Mouse (Mus musculus): ENCODE measurements at regions not wholly inside any gene's neighbourhood (a gene's known extent, or its start where the extent isn't known, plus 50 kb on each side); places are given as distances from the start of the nearest gene placed in this dataset.
"Not testable (repeated sequence)": the region's sequence is repeated elsewhere in the genome, so short reads cannot be mapped to it uniquely, and the experiment has no call there.

DNA sequence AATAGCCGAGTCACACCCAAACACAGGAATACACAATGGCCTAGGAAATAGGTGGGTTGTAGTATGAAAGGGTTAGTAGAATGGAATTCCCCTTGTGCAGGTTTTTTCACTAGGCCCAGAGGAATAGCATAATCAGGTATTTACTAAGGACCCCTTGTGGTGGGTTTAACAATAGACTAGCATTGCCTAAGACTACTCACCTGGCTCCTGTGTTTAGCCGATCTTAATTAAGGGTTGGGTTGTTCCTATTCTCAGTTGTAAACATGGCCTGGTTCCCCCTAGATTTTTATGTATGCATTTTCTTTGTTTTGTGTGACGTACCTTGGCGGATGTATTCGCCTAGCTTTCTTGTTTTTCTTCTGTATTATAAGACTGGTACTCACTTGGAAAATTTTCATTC lies 90.8 kb upstream of the Srd5a2 start:
- H3K9me3 ChIP-seq; H3K9ac ChIP-seq (replicated peaks); H3K4me2 ChIP-seq (replicated peaks); H3K27me3 ChIP-seq; H3K4me1 ChIP-seq; H3K36me3 ChIP-seq; H3K4me3 ChIP-seq; H3K27ac ChIP-seq (replicated peaks); ATAC-seq (ENCODE audit: low FRiP score, low read depth): not testable (repeated sequence)
- 93% methylated on average over 5 of the region's 5 CpGs for WGBS

DNA sequence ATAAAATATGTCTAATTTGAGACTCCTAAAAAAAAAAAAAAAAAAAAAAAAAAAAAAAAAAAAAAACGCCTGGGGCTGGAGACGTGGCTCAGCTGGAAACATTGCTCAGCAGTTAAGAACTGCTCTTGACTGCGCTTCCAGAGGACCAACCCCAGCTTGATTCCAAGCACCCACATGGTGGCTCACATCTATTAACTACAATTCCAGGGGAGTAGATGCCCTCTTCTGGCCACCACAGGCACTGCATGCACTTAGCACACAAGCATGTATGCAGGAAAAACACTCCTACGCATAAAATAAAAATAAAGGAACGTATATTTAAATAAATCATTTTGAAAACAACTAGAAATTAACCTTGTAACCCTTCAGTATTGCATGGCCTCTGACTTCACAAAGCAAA lies 87.3 kb upstream of the Srd5a2 start:
- H3K27me3 ChIP-seq: no peaks in the 10 kb centered on the region
- WGBS: 83% methylated on average over 5 of the region's 5 CpGs
- no peak for ATAC-seq (ENCODE audit: low FRiP score, low read depth)

DNA sequence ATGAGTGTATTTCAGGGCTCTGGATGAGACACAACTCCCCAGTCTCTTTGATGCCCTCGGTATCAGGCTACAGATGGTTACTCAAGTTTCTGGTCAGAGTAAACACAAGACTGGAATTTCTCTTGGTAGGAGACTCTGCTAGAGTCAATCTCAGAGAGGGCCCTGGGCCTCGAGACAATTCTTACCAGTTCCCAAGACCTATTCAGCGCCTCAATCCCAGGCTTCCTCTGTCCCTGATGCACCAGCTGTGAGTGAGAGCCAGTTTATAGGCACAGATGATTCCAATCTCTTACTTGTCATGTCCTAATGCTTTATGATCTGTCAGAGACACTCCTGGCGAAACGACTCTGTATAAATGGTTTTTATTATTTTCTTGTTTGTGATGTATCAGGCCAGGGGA lies 83.8 kb upstream of the Srd5a2 start:
- no peak for ATAC-seq (ENCODE audit: low FRiP score, low read depth)
- Histone ChIP-seq H3K4me3 (no peak overlapping the region), H3K9ac (replicated peaks) (no peak overlapping the region), H3K9me3 (no peaks in the 10 kb centered on the region), H3K36me3 (no peaks in the 10 kb centered on the region), H3K27ac (replicated peaks) (no peak overlapping the region), H3K4me2 (replicated peaks) (no peak overlapping the region), H3K27me3 (no peaks in the 10 kb centered on the region), H3K4me1 (no peaks in the 10 kb centered on the region)
- 84% methylated on average over 5 of the region's 5 CpGs for WGBS

More for the DNA sequence above, 87.3 kb upstream of the Srd5a2 start:
- Histone ChIP-seq H3K36me3 (no peaks in the 10 kb centered on the region), H3K9ac (replicated peaks) (no peak overlapping the region), H3K9me3 (no peaks in the 10 kb centered on the region), H3K4me3 (no peak overlapping the region), H3K27ac (replicated peaks) (no peak overlapping the region), H3K4me2 (replicated peaks) (no peak overlapping the region), H3K4me1 (no peaks in the 10 kb centered on the region)

DNA sequence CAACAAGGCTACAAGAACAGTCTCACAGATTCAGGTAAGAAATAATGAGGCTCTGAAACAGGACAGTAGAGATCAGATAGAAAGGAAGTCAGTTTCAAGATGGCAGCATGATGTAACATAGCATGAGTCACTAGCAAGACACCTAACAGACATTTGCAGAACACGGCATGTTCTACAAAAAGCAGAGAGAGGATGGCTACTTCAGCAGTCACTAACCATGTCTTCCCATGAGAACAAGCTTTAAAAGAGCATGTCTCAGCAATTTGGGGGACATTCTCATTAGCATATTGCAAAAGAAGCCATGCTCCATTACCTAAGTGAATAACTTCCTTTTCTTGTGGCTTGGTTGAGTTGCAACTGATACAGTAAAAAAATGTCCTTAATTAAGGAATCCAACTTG lies 75.2 kb upstream of the Srd5a2 start:
- no peaks in the 10 kb centered on the region for H3K9me3 ChIP-seq
- no peaks in the 10 kb centered on the region for H3K36me3 ChIP-seq
- no peak for ATAC-seq (ENCODE audit: low FRiP score, low read depth)
- H3K4me3 ChIP-seq: no peak overlapping the region
- no peak overlapping the region for H3K27ac ChIP-seq (replicated peaks)
- no peak overlapping the region for H3K4me2 ChIP-seq (replicated peaks)
- 92% methylated on average over 1 of the region's 1 CpGs for WGBS
- no peaks in the 10 kb centered on the region for H3K4me1 ChIP-seq
- no peaks in the 10 kb centered on the region for H3K27me3 ChIP-seq
- no peak overlapping the region for H3K9ac ChIP-seq (replicated peaks)

DNA sequence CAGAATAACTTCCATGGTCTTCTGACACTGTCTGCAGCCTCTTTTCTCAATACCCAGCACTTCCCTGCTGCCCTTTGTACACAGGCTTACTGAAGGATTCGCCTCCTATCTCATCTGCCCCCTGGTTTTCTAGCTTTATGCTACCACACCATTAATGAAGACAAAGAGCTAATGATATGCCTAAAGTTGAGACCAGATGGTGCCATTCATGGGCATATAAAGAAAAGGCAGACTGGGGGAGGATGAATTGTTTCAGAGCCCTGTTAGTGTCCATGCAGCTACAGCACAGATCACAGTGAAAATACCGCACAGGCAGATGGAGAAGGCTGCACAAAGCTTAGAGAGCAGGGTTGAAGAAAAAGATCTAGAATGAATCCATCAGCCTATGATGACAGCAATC lies 73.3 kb upstream of the Srd5a2 start:
- Histone ChIP-seq H3K4me2 (replicated peaks) (no peak overlapping the region), H3K36me3 (no peaks in the 10 kb centered on the region), H3K4me1 (no peaks in the 10 kb centered on the region), H3K4me3 (no peak overlapping the region), H3K9me3 (no peaks in the 10 kb centered on the region), H3K27ac (replicated peaks) (no peak overlapping the region), H3K27me3 (no peaks in the 10 kb centered on the region), H3K9ac (replicated peaks) (no peak overlapping the region)
- WGBS: 48% methylated on average over 2 of the region's 2 CpGs
- ATAC-seq (ENCODE audit: low FRiP score, low read depth): peak; percentile 34; the same call in 1 of the 2 replicates

Measured in midbrain, embryonic 12.5 days (tissue).